Mouse (Mus musculus) CH12.LX (cell line): ENCODE data around the gene Mttp. TPM values are rescaled to one million over a fixed set of nuclear protein-coding genes. Genes with fewer than 3 reads are reported as not detected.

ENCODE experiments used
- DNase-seq: peaks from one replicate; pipeline ENCODE4 v3.0.0-alpha.2; 2013; ENCODE audit errors: extremely low read depth
- H3K27ac ChIP-seq: 2 replicates; pipeline ENCODE4 v1.5.1; 2012; ENCODE audit warnings: low read depth, mild to moderate bottlenecking, control low read depth, moderate library complexity; ENCODE audit not compliant: insufficient read depth
- H3K27me3 ChIP-seq: replicated peaks from 2 replicates; pipeline ENCODE3; 2012; ENCODE audit warnings: inconsistent platforms
- H3K36me3 ChIP-seq, 2 experiments: replicated peaks in 1 of 2; 2 replicates each; pipeline versions ENCODE3 to v1.6.1; 2012; ENCODE audit warnings: inconsistent platforms in 1 of 2, low read length in 1 of 2, mild to moderate bottlenecking in 1 of 2, mixed read lengths in 1 of 2, moderate library complexity in 1 of 2; ENCODE audit not compliant: control insufficient read depth in 1 of 2, insufficient read depth in 1 of 2
- H3K4me1 ChIP-seq, 2 experiments: 2 replicates each; pipeline ENCODE4 v1.6.1; 2012; ENCODE audit warnings: inconsistent platforms in 1 of 2, moderate library complexity in 1 of 2; ENCODE audit not compliant: insufficient read depth in 2 of 2, control insufficient read depth in 1 of 2
- H3K4me2 ChIP-seq: 2 replicates; pipeline ENCODE4 v1.6.1; 2012; ENCODE audit warnings: low read depth, mild to moderate bottlenecking, control low read depth; ENCODE audit not compliant: poor library complexity, insufficient read depth, severe bottlenecking
- H3K4me3 ChIP-seq, 3 experiments: fragments of 150-350 bp in 1 of 3; sonication (generic) in 1 of 3; replicated peaks in 1 of 3; 2 replicates each; pipeline versions ENCODE3 to v1.5.1; 2011 to 2012; ENCODE audit warnings: low read depth in 2 of 3, low read length in 2 of 3, mild to moderate bottlenecking in 2 of 3, moderate library complexity in 2 of 3, control low read depth in 1 of 3, improper control_type of control experiment in 1 of 3, inconsistent platforms in 1 of 3, mixed read lengths in 1 of 3; ENCODE audit not compliant: poor library complexity in 1 of 3
- H3K79me2 ChIP-seq: replicated peaks from 2 replicates; pipeline ENCODE4 v1.6.1; 2012; ENCODE audit warnings: mild to moderate bottlenecking, moderate library complexity; ENCODE audit not compliant: control insufficient read depth, poor library complexity, insufficient read depth, severe bottlenecking; ENCODE audit errors: extremely low read depth
- H3K9ac ChIP-seq: 2 replicates; pipeline ENCODE4 v1.6.1; 2012; ENCODE audit warnings: low read depth, mild to moderate bottlenecking, control low read depth, moderate library complexity; ENCODE audit not compliant: insufficient read depth
- H3K9me3 ChIP-seq: replicated peaks from 2 replicates; pipeline ENCODE3; 2012; ENCODE audit warnings: low read length, inconsistent platforms, mixed read lengths
- BHLHE40 ChIP-seq: IDR thresholded peaks from 2 replicates; pipeline ENCODE4 v1.6.1; 2011; ENCODE audit warnings: mild to moderate bottlenecking, low read depth, low read length, improper control_type of control experiment
- CHD1 ChIP-seq: IDR thresholded peaks from 2 replicates; pipeline ENCODE4 v1.6.1; 2012; ENCODE audit warnings: low read depth, low read length, improper control_type of control experiment, inconsistent platforms
- CTCF ChIP-seq, 2 experiments: IDR thresholded peaks in 1 of 2; conservative IDR thresholded peaks in 1 of 2; 2 replicates each; pipeline ENCODE4 v1.5.1; 2011 to 2012; ENCODE audit warnings: low read depth in 2 of 2, low read length in 2 of 2, improper control_type of control experiment in 1 of 2, inconsistent platforms in 1 of 2, mild to moderate bottlenecking in 1 of 2, moderate library complexity in 1 of 2
- ELF1 ChIP-seq: IDR thresholded peaks from 2 replicates; pipeline ENCODE4 v1.6.1; 2014; ENCODE audit warnings: low read depth, mild to moderate bottlenecking, inconsistent platforms, low read length, improper control_type of control experiment
- EP300 ChIP-seq: IDR thresholded peaks from 2 replicates; pipeline ENCODE4 v1.6.1; 2011; ENCODE audit warnings: low read length, improper control_type of control experiment
- ETS1 ChIP-seq: conservative IDR thresholded peaks from 2 replicates; pipeline ENCODE4 v1.6.1; 2012; ENCODE audit warnings: low read depth, mild to moderate bottlenecking, inconsistent platforms, low read length, improper control_type of control experiment, moderate library complexity
- IRF4 ChIP-seq: IDR thresholded peaks from 2 replicates; pipeline ENCODE4 v1.6.1; 2014; ENCODE audit warnings: low read depth, mild to moderate bottlenecking, inconsistent platforms, low read length, improper control_type of control experiment
- JUND ChIP-seq: conservative IDR thresholded peaks from 2 replicates; pipeline ENCODE4 v1.6.1; 2011; ENCODE audit warnings: low read depth, low read length, improper control_type of control experiment
- KAT2A ChIP-seq: IDR thresholded peaks from 2 replicates; pipeline ENCODE4 v1.6.1; 2012; ENCODE audit warnings: low read length, improper control_type of control experiment, inconsistent platforms; ENCODE audit not compliant: insufficient replicate concordance
- MAFK ChIP-seq: IDR thresholded peaks from 2 replicates; pipeline ENCODE4 v1.6.1; 2011; ENCODE audit warnings: low read length, improper control_type of control experiment; ENCODE audit not compliant: insufficient replicate concordance
- MAX ChIP-seq: IDR thresholded peaks from 2 replicates; pipeline ENCODE4 v1.6.1; 2011; ENCODE audit warnings: low read length, improper control_type of control experiment
- MEF2A ChIP-seq: IDR thresholded peaks from 2 replicates; pipeline ENCODE4 v1.6.1; 2014; ENCODE audit warnings: low read depth, mild to moderate bottlenecking, inconsistent platforms, low read length, improper control_type of control experiment, borderline replicate concordance
- MXI1 ChIP-seq: IDR thresholded peaks from 2 replicates; pipeline ENCODE4 v1.6.1; 2011; ENCODE audit warnings: mild to moderate bottlenecking, low read depth, low read length, improper control_type of control experiment
- MYC ChIP-seq: IDR thresholded peaks from 2 replicates; pipeline ENCODE4 v1.6.1; 2011; ENCODE audit warnings: low read depth, mild to moderate bottlenecking, improper control_type of control experiment, low read length
- NELFE ChIP-seq: IDR thresholded peaks from 2 replicates; pipeline ENCODE4 v1.6.1; 2011; ENCODE audit warnings: low read depth, low read length, improper control_type of control experiment
- NRF1 ChIP-seq: IDR thresholded peaks from 2 replicates; pipeline ENCODE4 v1.6.1; 2014; ENCODE audit warnings: low read depth, mild to moderate bottlenecking, inconsistent platforms, low read length, improper control_type of control experiment, moderate library complexity
- POLR2A ChIP-seq: IDR thresholded peaks from 2 replicates; pipeline ENCODE4 v1.6.1; 2011; ENCODE audit warnings: low read depth, mild to moderate bottlenecking, improper control_type of control experiment, low read length
- RAD21 ChIP-seq: IDR thresholded peaks from 2 replicates; pipeline ENCODE4 v1.6.1; 2011; ENCODE audit warnings: low read depth, mild to moderate bottlenecking, low read length, improper control_type of control experiment, moderate library complexity
- RCOR1 ChIP-seq: conservative IDR thresholded peaks from 2 replicates; pipeline ENCODE4 v1.6.1; 2012; ENCODE audit warnings: low read depth, mild to moderate bottlenecking, inconsistent platforms, low read length, improper control_type of control experiment
- SIN3A ChIP-seq: IDR thresholded peaks from 2 replicates; pipeline ENCODE4 v1.6.1; 2012; ENCODE audit warnings: low read length, improper control_type of control experiment, inconsistent platforms
- SMC3 ChIP-seq: IDR thresholded peaks from 2 replicates; pipeline ENCODE4 v1.6.1; 2011; ENCODE audit warnings: low read depth, low read length, improper control_type of control experiment
- TBP ChIP-seq: conservative IDR thresholded peaks from 2 replicates; pipeline ENCODE4 v1.6.1; 2011; ENCODE audit warnings: low read depth, low read length, improper control_type of control experiment
- TCF12 ChIP-seq: IDR thresholded peaks from 2 replicates; pipeline ENCODE4 v1.6.1; 2014; ENCODE audit warnings: low read depth, mild to moderate bottlenecking, inconsistent platforms, low read length, improper control_type of control experiment
- UBTF ChIP-seq: IDR thresholded peaks from 2 replicates; pipeline ENCODE4 v1.6.1; 2012; ENCODE audit warnings: low read depth, mild to moderate bottlenecking, inconsistent platforms, low read length, improper control_type of control experiment, moderate library complexity
- USF1 ChIP-seq: IDR thresholded peaks from 2 replicates; pipeline ENCODE4 v1.6.1; 2014; ENCODE audit warnings: low read depth, mild to moderate bottlenecking, inconsistent platforms, low read length, improper control_type of control experiment
- USF2 ChIP-seq: conservative IDR thresholded peaks from 2 replicates; pipeline ENCODE4 v1.6.1; 2011; ENCODE audit warnings: low read depth, low read length, improper control_type of control experiment
- ZC3H11A ChIP-seq: IDR thresholded peaks from 2 replicates; pipeline ENCODE4 v1.6.1; 2012; ENCODE audit warnings: low read depth, mild to moderate bottlenecking, inconsistent platforms, low read length, improper control_type of control experiment
- ZNF384 ChIP-seq: IDR thresholded peaks from 2 replicates; pipeline ENCODE4 v1.6.1; 2012; ENCODE audit warnings: low read depth, low read length, improper control_type of control experiment, inconsistent platforms
- dilution Hi-C: fragments of 300-500 bp; cut with MboI; formaldehyde crosslinking; loops from 2 replicates; pipeline ENCODE4 v1.14.3; 2020; ENCODE audit warnings: low sequenced_read_pairs; ENCODE audit not compliant: extremely low pct_unique_long_range_greater_than_20kb, extremely low pct_ligation_motif_present
- in situ Hi-C: fragments of 300-500 bp; cut with MboI; formaldehyde crosslinking; loops from 3 replicates; pipeline ENCODE4 v1.14.3; 2019; ENCODE audit warnings: low sequenced_read_pairs, low pct_ligation_motif_present, low pct_unique_long_range_greater_than_20kb, mixed read lengths
- polyA plus RNA-seq: library from polyadenylated mRNA; unstranded; fragments of >175 nt; gene quantifications from 2 replicates; pipeline ENCODE4 v1.2.1, GENCODE M21; 2012; ENCODE audit warnings: low read depth; ENCODE audit not compliant: insufficient read length
- total RNA-seq, 2 experiments: library from RNA; depleted of rRNA; stranded (reverse); fragments of 300-350 nt in 1 of 2; fragments of >200 nt in 1 of 2; gene quantifications; 2 replicates each; pipeline ENCODE4 v1.2.3; 2012 to 2014

The Mttp gene
- total and polyA plus RNA-seq, 3 experiments: 4.5 to 6.3 (median 5.9) TPM

- peaks cover 18 to 31% of the 10 kb centered on the region in 2 experiments for H3K36me3 ChIP-seq
- dilution Hi-C loops (loop anchor here (25.0 kb wide), 1 partner anchor 357 kb away; no protein-coding TSS in a partner anchor), in situ Hi-C loops (loop anchor here (10.0 kb wide), 1 partner anchor 279 kb away; the partner anchor contains the start of genes Dnajb14 and H2afz)
- H3K9me3 ChIP-seq: no peaks in the 10 kb centered on the region
- no peaks in the 10 kb centered on the region for H3K27me3 ChIP-seq
- peak; percentile 78; the same call in 1 of the 2 replicates for TF ChIP-seq ZNF384
- no peak for TF ChIP-seq USF1
- TF ChIP-seq CHD1: peak; percentile 56; the same call in 1 of the 2 replicates
- peak; percentile 46; the same call in 1 of the 2 replicates for TF ChIP-seq TBP
- TF ChIP-seq ZC3H11A: no peak
- H3K27ac ChIP-seq: peak overlapping the region; percentile 97
- H3K4me3 ChIP-seq: peak overlapping the region; percentile 67 to 79 (median 79)
- H3K4me2 ChIP-seq: peak overlapping the region; percentile 98
- peak overlapping the region; percentile 96 for H3K9ac ChIP-seq
- no peak for DNase-seq
- peaks cover 13% of the 10 kb centered on the region for H3K79me2 ChIP-seq
- H3K4me1 ChIP-seq: peaks cover 3 to 26% of the 10 kb centered on the region in 2 experiments
Measured at GRCm38 (mm10) chr3:138144060-138144641, 617 bp downstream of the Mttp start.

DNA sequence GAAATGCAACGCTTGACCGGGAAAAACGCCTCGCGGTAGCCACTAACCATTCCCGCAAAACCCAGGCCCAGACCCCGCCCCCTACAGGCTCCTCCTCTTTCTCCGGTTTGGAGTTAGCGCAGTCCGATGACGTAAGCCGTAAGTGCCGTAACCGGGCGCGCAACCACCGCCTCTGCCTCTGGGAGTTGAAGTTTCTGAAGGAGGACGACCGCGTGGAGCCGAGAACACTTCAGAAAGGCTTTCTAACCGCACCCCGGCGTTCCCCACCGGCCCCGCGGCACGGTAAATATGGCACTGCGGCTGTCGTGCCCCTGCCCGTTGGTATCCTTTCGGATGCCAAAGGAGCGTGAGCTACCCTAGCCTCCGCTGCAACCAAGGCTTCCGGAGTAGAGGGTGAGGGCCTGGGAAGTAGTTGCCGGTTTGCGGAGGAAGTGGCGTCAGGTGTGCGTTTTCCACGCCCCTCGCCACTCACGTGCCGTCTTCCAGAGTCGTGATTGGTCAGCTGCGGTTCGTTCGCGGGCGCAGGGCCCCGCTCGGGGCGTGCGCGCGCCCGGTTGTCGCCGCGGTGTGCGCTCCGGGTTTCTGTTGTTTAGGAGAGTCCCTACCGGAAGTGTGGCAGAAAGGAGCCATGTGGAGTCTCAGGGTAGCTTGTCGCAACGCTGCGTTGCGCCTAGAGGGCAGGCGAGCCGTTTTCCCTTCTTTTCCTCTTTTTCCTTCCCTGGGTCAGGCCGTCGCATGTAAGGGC is 1.3 kb downstream of the Mttp start, which contains the start of gene Trmt10a:
Trmt10a (plus strand) TSS at position 134 of the 745 bp plus-strand sequence.
- Histone ChIP-seq H3K4me1 (peaks cover 5 to 26% of the 10 kb centered on the region in 2 experiments), H3K79me2 (peaks cover 13% of the 10 kb centered on the region), H3K27ac (peak within 1 kb of the TSS; percentile 97), H3K27me3 (no peaks in the 10 kb centered on the region), H3K9ac (peak within 1 kb of the TSS; percentile 96), H3K4me2 (peak within 1 kb of the TSS; percentile 98), H3K4me3 (peak within 1 kb of the TSS; percentile 67 to 79 (median 79)), H3K9me3 (no peaks in the 10 kb centered on the region), H3K36me3 (peaks cover 11 to 26% of the 10 kb centered on the region in 2 experiments)
- in situ Hi-C loops: loop anchor here (10.0 kb wide), 1 partner anchor 279 kb away; the partner anchor contains the start of genes Dnajb14 and H2afz
- peak; percentile 100 for DNase-seq
- dilution Hi-C loops: loop anchor here (25.0 kb wide), 1 partner anchor 356 kb away; no protein-coding TSS in a partner anchor
- peak; percentile 23 for TF ChIP-seq RAD21
- peak; percentile 45 for TF ChIP-seq SMC3
- peak; percentile 55 for TF ChIP-seq ETS1
- peak; percentile 91 for TF ChIP-seq TBP
- peak; percentile 50; the same call in 1 of the 2 replicates for TF ChIP-seq ZNF384
- peak; percentile 97 for TF ChIP-seq KAT2A
- TF ChIP-seq USF1: peak; percentile 99
- peak in 1 of 2 experiments; percentile 54; a peak in 2 of 4 replicates for TF ChIP-seq CTCF (conservative IDR thresholded peaks at IDR 0.05 in 1 of 2, IDR thresholded peaks at IDR 0.05 in 1 of 2; ENCODE audit: low read depth in 2 of 2, low read length in 2 of 2)
- peak; percentile 79 for TF ChIP-seq MEF2A
- peak; percentile 3; the same call in 1 of the 2 replicates for TF ChIP-seq ZC3H11A
- peak; percentile 100 for TF ChIP-seq MYC
- peak; percentile 33; the same call in 1 of the 2 replicates for TF ChIP-seq JUND
- TF ChIP-seq MAX: peak; percentile 99
- peak; percentile 35; the same call in 1 of the 2 replicates for TF ChIP-seq MAFK
- peak; percentile 90; the same call in 1 of the 2 replicates for TF ChIP-seq RCOR1
- no peak for TF ChIP-seq EP300
- TF ChIP-seq UBTF: peak; percentile 79
- peak; percentile 95 for TF ChIP-seq ELF1
- TF ChIP-seq TCF12: peak; percentile 94
- TF ChIP-seq USF2: peak; percentile 98
- TF ChIP-seq NELFE: peak; percentile 98
- peak; percentile 98 for TF ChIP-seq MXI1
- TF ChIP-seq IRF4: peak; percentile 87
- peak; percentile 99 for TF ChIP-seq POLR2A
- TF ChIP-seq NRF1: peak; percentile 78
- TF ChIP-seq BHLHE40: peak; percentile 99
- TF ChIP-seq SIN3A: peak; percentile 91
